ENCODE assay signal across 8 mouse cellular contexts in genomic region chr10:120872483-120872862, GRCm38 (mm10). TPM values are rescaled to one million over a fixed set of nuclear protein-coding genes. Genes with fewer than 3 reads are reported as not detected.
DNase-seq lines count a peak whose midpoint lies in the region; ATAC-seq and TF ChIP-seq lines count a peak whose summit lies in the region.

No protein-coding gene starts in this region.

- H3K27ac ChIP-seq in embryonic fibroblast, embryonic 13.5 days (ENCODE audit: insufficient read depth, low read length), result peak overlapping the region; percentile 73; the same call in 1 of the 2 replicates
- no peak overlapping the region for H3K27ac ChIP-seq in hindbrain, embryonic 12.5 days
- H3K27ac ChIP-seq in midbrain, embryonic 12.5 days (replicated peaks), result no peak overlapping the region

- peak; percentile 33 for DNase-seq in gastrocnemius, postnatal 10 days
- no peak for DNase-seq in gastrocnemius, adult 18-20 months (ENCODE audit: low spot score)
- peak; percentile 77 for DNase-seq in adrenal gland, postnatal 14 days
- DNase-seq in left cerebral cortex, postnatal 4 days, result peak; percentile 65
- DNase-seq in yolk sac, embryonic 10.5 days (ENCODE audit: low spot score), result peak; percentile 78

- peaks cover 28% of the 10 kb centered on the region for H3K4me1 ChIP-seq in embryonic fibroblast, embryonic 13.5 days (ENCODE audit: control insufficient read depth, insufficient read depth, low read length)
- H3K4me1 ChIP-seq in hindbrain, embryonic 12.5 days, result peaks cover 12% of the 10 kb centered on the region; the same call in 1 of the 2 replicates
- H3K4me1 ChIP-seq in midbrain, embryonic 12.5 days, result 0 out of 2 replicates have a peak, but pooled peaks cover 7% of the 10 kb centered on the region

- peak overlapping the region; percentile 45 for H3K4me2 ChIP-seq in hindbrain, embryonic 12.5 days (replicated peaks)
- H3K4me2 ChIP-seq in midbrain, embryonic 12.5 days (replicated peaks), result peak overlapping the region; percentile 31

- intact Hi-C loops in left cerebral cortex, postnatal 4 days (cut with DNase I), result loop anchor here (5.0 kb wide), 1 partner anchor 440 kb away; no protein-coding TSS in a partner anchor

- H3K36me3 ChIP-seq in hindbrain, embryonic 12.5 days, result no peaks in the 10 kb centered on the region
- H3K36me3 ChIP-seq in midbrain, embryonic 12.5 days, result no peaks in the 10 kb centered on the region

- H3K27me3 ChIP-seq in hindbrain, embryonic 12.5 days, result no peaks in the 10 kb centered on the region
- 0 out of 2 replicates have a peak, but pooled peaks cover 8% of the 10 kb centered on the region for H3K27me3 ChIP-seq in midbrain, embryonic 12.5 days

- WGBS in hindbrain, embryonic 12.5 days, result 25% methylated on average over 13 of the region's 13 CpGs
- WGBS in midbrain, embryonic 12.5 days, result 33% methylated on average over 13 of the region's 13 CpGs

- TF ChIP-seq POLR2A in embryonic fibroblast, embryonic 13.5 days (IDR thresholded peaks at IDR 0.05; ENCODE audit: low read depth, low read length), result no peak

- TF ChIP-seq CTCF in embryonic fibroblast, embryonic 13.5 days (IDR thresholded peaks at IDR 0.05; ENCODE audit: borderline replicate concordance, insufficient read depth, low read length), result no peak

- no peak overlapping the region for H3K4me3 ChIP-seq in embryonic fibroblast, embryonic 13.5 days (ENCODE audit: insufficient read depth, low read length)
- H3K4me3 ChIP-seq in hindbrain, embryonic 12.5 days, result no peak overlapping the region
- H3K4me3 ChIP-seq in midbrain, embryonic 12.5 days, result 0 out of 2 replicates have a peak overlapping the region, but pooled peaks have one; percentile 9

- ATAC-seq in hindbrain, embryonic 12.5 days (ENCODE audit: low FRiP score), result 0 out of 2 replicates have a peak, but pooled peaks have one; percentile 50
- ATAC-seq in midbrain, embryonic 12.5 days (ENCODE audit: low FRiP score, low read depth), result peak; percentile 66; the same call in 1 of the 2 replicates

- no peaks in the 10 kb centered on the region for H3K9me3 ChIP-seq in hindbrain, embryonic 12.5 days (replicated peaks)
- no peaks in the 10 kb centered on the region for H3K9me3 ChIP-seq in midbrain, embryonic 12.5 days

- H3K9ac ChIP-seq in hindbrain, embryonic 12.5 days, result no peak overlapping the region
- H3K9ac ChIP-seq in midbrain, embryonic 12.5 days (replicated peaks), result no peak overlapping the region

RNA-seq across cellular contexts. Expression of gene Msrb3, which starts 26.4 kb away (rescaled TPM):
- 10 to 100 TPM; 89.9 to 94.0 TPM for total RNA-seq in gastrocnemius, postnatal 10 days (2021)
- total RNA-seq in gastrocnemius, adult 18-20 months (2021), result 100 to 1,000 TPM; 120 to 127 TPM
- total RNA-seq in adrenal gland, postnatal 14 days (2021), result 37.0 and 40.0 TPM in 2 replicates
- polyA plus RNA-seq in embryonic fibroblast, embryonic 13.5 days (2011; ENCODE audit: insufficient read length, low read depth, missing spikeins), result 181 and 191 TPM in 2 replicates
- 6.3 TPM in 2 replicates for polyA plus RNA-seq in hindbrain, embryonic 12.5 days (2016; fragmentation: Nextera tagmentation; extraction: Ambion mirVana)
- 1 to 10 TPM; 3.3 to 3.4 TPM for total RNA-seq in left cerebral cortex, postnatal 4 days (2021)
- 3.6 and 4.4 TPM in 2 replicates for polyA plus RNA-seq in midbrain, embryonic 12.5 days (2016; fragmentation: Nextera tagmentation; extraction: Ambion mirVana)
